Mouse (Mus musculus) thymus, postnatal 14 days (tissue): ENCODE results near the gene Iscu.
"Not testable (repeated sequence)": the region's sequence is repeated elsewhere in the genome, so short reads cannot be mapped to it uniquely, and the experiment has no call there.

Source experiments
- DNase-seq: peaks from one replicate; pipeline ENCODE4 v3.0.0; 2021

The Iscu gene

GRCm38 (mm10) chr5:113789075-113789788, 16.7 kb downstream of the Iscu start:
- no peak for DNase-seq

- DNase-seq, result no peak
Measured at GRCm38 (mm10) chr5:113790453-113791196, 18.1 kb downstream of the Iscu start.

DNA sequence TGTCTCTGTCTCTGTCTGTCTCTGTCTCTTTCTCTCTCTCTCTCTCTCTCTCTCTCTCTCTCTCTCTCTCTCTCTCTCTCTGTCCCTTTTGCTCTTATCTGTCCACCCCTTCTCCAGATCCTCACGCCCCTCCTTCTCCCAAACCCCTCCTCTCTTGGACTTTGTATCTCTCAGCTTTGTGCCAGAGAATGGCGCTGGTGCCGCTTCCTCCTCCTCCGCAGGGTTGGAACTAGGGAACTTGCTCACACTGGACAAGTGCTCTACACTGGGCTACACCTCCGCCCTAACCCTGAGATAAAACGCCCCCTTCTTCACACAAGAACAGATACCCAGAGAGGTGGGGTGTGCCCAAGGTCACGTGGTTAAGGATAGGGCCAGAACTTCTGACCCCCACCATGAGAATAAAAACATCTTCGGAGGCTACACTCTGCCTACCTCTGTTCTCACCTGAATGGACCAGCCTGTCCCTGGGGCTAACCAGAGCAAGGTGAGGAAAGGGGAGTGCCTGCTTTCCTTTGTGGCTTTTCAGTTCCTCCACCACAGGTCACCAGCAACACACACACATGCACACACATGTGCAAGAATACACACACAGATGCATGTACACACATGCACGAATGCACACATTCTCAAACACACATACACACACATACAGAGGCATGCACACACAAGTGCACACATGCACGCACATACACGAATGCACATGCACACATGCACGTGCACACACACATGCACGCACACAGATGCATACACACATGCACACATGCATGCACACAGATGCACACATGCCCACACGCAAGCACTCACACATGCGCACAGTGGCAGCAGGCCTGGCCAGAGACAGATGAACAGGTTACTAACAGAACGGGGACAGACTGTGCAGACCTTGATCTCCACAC, 18.9 kb downstream of the Iscu start:
- DNase-seq, result no peak

GRCm38 (mm10) chr5:113796401-113797148, 24.0 kb downstream of the Iscu start:
- peak; percentile 39 for DNase-seq

- no peak for DNase-seq
Measured at GRCm38 (mm10) chr5:113797149-113797882, 24.8 kb downstream of the Iscu start.

- DNase-seq, result no peak
Measured at GRCm38 (mm10) chr5:113798525-113798924, 26.0 kb downstream of the Iscu start.

- no peak for DNase-seq
Measured at GRCm38 (mm10) chr5:113799691-113800090, 27.1 kb downstream of the Iscu start.

DNA sequence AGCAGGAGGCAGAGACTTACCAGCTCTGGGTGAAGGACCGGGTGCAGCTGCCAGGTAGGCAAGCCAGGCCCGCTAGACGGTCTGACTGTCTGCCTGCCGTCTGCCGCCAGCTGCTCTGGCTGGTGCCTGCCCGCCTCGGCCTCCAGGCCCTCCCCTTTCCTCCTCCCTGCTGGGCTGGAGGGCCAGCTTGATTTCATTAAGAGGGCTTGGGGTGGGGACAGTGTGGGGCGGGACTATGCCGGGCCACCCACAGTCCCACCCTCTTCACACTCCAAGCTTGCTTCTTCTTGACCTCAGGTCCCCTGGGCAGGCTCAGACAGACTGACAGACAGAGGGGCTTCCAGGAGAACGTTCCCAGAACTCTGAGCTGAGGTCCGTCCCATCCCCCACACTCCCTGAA, 27.7 kb downstream of the Iscu start, which contains the start of gene Tmem119:
TSS of gene Tmem119 (minus strand) at position 237 of the 400 bp plus-strand sequence.
- no peak for DNase-seq

- DNase-seq, result no peak
Measured at GRCm38 (mm10) chr5:113804395-113804966, 31.9 kb downstream of the Iscu start.

DNA sequence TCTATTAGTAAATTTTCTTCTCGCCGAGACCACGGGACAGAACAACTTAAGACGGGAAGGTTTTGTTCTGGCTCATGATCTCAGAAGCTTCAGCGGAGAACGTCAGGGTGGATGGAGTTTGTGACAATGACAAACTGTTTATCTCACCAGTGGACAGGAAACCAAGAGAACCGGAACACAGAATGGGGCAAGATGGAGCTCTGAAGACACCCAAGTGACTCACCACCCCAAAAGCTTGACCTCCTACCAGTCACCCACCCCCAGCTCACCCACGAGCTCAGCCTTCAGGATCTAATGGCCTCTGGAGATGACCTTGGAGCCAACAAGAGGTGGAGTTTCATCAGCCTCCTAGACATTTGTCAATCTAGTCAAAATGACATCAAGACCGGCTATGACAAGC, 32.8 kb downstream of the Iscu start:
- no peak for DNase-seq

DNA sequence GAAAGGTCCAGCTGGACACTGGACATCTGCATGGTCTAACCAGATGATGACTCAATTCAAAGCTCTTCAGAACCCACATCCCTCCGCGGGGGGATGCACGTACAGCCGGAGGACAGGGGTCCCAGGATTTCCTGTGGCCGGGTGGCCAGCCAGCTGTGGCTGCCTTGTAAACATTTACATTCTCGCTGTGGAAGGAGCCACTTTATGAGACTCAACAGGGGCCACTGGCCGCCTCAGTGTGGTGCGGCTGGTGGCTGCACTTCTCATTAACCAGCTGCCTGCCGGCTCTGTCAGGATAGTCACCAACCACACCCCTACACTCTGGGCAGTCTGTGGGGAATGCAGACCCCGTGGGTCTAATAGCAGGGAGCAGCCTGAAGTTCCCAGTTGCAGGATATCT, 33.9 kb downstream of the Iscu start:
- no peak for DNase-seq

DNA sequence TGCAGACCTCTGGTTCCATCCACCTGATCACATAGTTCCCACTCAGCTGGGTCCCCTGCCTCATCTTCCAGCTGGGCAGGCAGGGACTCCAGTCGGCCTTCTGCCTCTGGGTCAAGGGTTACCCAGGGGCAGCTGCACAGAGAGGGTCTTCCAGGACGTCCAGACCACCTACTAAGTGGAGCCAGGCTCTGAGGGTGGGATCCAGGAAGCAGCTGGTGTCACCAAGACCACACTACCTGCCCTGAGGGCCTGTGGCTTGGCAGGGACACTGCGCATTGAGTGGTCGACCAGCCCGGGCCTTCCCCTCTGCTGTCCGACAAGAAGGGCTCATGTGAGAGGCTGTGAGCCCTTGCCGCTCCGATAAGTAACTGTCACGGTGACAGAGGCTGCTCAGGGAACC, 35.2 kb downstream of the Iscu start:
- no peak for DNase-seq

DNA sequence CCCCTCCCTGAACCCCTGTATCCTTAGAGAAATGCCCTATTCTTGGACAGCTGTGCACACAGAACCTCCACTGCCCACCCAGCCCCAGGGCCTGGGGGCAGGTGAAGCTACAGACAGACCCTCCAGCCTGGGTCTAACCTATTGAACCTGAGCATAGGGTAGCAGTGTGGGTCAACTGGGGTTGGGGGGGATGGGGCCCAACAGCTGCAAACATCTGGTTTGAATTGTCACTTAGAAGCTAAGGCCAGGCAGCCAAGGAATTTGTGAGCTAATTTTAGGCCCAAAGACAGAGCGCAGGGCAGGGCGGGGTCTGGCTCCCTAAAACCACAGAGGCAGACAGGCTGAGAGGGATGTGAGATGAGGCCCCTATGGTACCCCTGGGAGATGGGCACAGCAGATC, 35.6 kb downstream of the Iscu start:
- DNase-seq, result no peak

GRCm38 (mm10) chr5:113810111-113810510, 37.6 kb downstream of the Iscu start:
- DNase-seq, result no peak

GRCm38 (mm10) chr5:113811824-113812420, 39.4 kb downstream of the Iscu start:
- not testable (repeated sequence) for DNase-seq

GRCm38 (mm10) chr5:113812638-113813037, 40.1 kb downstream of the Iscu start:
- no peak for DNase-seq

DNA sequence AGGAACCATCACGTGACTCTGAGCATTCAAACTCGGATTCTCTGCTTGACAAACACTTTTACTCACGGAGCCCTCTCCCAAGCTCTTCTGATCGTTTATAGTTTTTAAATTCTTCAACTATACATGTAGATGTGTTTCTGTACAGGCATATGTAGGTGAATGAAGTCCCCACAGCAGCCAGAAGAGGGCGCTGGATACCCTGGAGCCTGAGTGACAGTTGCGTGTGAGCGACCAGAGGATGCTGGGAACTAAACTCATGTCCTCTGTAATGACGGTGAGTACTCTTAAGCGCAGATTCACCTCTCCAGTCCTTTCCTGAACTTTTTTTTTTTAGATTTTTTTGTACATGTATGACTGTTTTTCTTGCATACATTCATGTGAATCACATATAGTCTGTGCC, 41.1 kb downstream of the Iscu start:
- no peak for DNase-seq

- DNase-seq, result no peak
Measured at GRCm38 (mm10) chr5:113814111-113815040, 41.8 kb downstream of the Iscu start.

DNA sequence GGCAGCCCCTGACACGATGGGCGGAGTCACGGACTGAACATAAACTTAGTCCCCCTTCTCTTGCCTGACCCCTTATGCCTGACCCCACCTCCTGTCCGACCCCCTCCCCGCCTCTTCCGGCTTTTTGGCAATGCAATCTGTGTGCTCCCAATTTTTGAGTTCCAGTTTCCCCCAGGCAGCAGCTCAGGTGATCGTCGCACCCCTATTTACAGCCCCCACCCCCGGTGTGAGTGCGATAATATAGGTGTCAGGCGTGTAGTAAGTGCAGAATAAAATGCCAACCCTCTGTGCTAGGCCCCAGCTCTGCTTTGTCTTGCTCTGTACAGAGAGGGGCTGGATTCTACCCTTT, 42.5 kb downstream of the Iscu start:
- no peak for DNase-seq

GRCm38 (mm10) chr5:113815638-113816152, 43.1 kb downstream of the Iscu start:
- peak; percentile 84 for DNase-seq
